Mouse (Mus musculus): ENCODE results near the gene Hspd1. TPM values are rescaled to one million over a fixed set of nuclear protein-coding genes. Genes with fewer than 3 reads are reported as not detected.

The Hspd1 gene
- polyA plus RNA-seq, 1 experiment = 28.3 TPM

GRCm38 (mm10) chr1:55109066-55109766 lies 21.2 kb upstream of the Hspd1 start:
- H3K36me3 ChIP-seq (ENCODE audit: control insufficient read depth, insufficient read depth, low read length) = no peaks in the 10 kb centered on the region
- DNase-seq = no peak
- H3K4me1 ChIP-seq (replicated peaks; ENCODE audit: control insufficient read depth, insufficient read depth, low read length) = no peaks in the 10 kb centered on the region
- H3K27me3 ChIP-seq (ENCODE audit: control insufficient read depth, insufficient read depth, low read length) = no peaks in the 10 kb centered on the region
- no peak overlapping the region for H3K27ac ChIP-seq (ENCODE audit: control insufficient read depth, insufficient read depth, low read length)
- no peak for TF ChIP-seq CTCF (IDR thresholded peaks at IDR 0.05; ENCODE audit: borderline replicate concordance, control insufficient read depth, extremely low read depth, insufficient read depth, low read length, poor library complexity)
- TF ChIP-seq POLR2A (IDR thresholded peaks at IDR 0.05; ENCODE audit: control insufficient read depth, extremely low read depth, insufficient read depth, low read length, poor library complexity) = no peak
- no peak overlapping the region for H3K4me3 ChIP-seq (ENCODE audit: control insufficient read depth, insufficient read depth, low read length)
- WGBS = 95% methylated on average over 4 of the region's 4 CpGs

GRCm38 (mm10) chr1:55108473-55108872 lies 20.4 kb upstream of the Hspd1 start:
- no peak overlapping the region for H3K4me3 ChIP-seq (ENCODE audit: control insufficient read depth, insufficient read depth, low read length)
- no peaks in the 10 kb centered on the region for H3K36me3 ChIP-seq (ENCODE audit: control insufficient read depth, insufficient read depth, low read length)
- H3K4me1 ChIP-seq (replicated peaks; ENCODE audit: control insufficient read depth, insufficient read depth, low read length) = no peaks in the 10 kb centered on the region
- TF ChIP-seq CTCF (IDR thresholded peaks at IDR 0.05; ENCODE audit: borderline replicate concordance, control insufficient read depth, extremely low read depth, insufficient read depth, low read length, poor library complexity) (no peak), POLR2A (IDR thresholded peaks at IDR 0.05; ENCODE audit: control insufficient read depth, extremely low read depth, insufficient read depth, low read length, poor library complexity) (no peak)
- no peaks in the 10 kb centered on the region for H3K27me3 ChIP-seq (ENCODE audit: control insufficient read depth, insufficient read depth, low read length)
- H3K27ac ChIP-seq (ENCODE audit: control insufficient read depth, insufficient read depth, low read length) = no peak overlapping the region
- no peak for DNase-seq
- 79% methylated on average over 2 of the region's 2 CpGs for WGBS

GRCm38 (mm10) chr1:55107644-55108043 lies 19.6 kb upstream of the Hspd1 start:
- Histone ChIP-seq H3K4me3 (ENCODE audit: control insufficient read depth, insufficient read depth, low read length) (no peak overlapping the region), H3K4me1 (replicated peaks; ENCODE audit: control insufficient read depth, insufficient read depth, low read length) (no peaks in the 10 kb centered on the region), H3K27ac (ENCODE audit: control insufficient read depth, insufficient read depth, low read length) (no peak overlapping the region), H3K27me3 (ENCODE audit: control insufficient read depth, insufficient read depth, low read length) (no peaks in the 10 kb centered on the region), H3K36me3 (ENCODE audit: control insufficient read depth, insufficient read depth, low read length) (no peaks in the 10 kb centered on the region)
- WGBS = 98% methylated on average over 1 of the region's 1 CpGs
- TF ChIP-seq POLR2A (IDR thresholded peaks at IDR 0.05; ENCODE audit: control insufficient read depth, extremely low read depth, insufficient read depth, low read length, poor library complexity) (no peak), CTCF (IDR thresholded peaks at IDR 0.05; ENCODE audit: borderline replicate concordance, control insufficient read depth, extremely low read depth, insufficient read depth, low read length, poor library complexity) (no peak)
- no peak for DNase-seq

GRCm38 (mm10) chr1:55106919-55107585 lies 19.0 kb upstream of the Hspd1 start:
- H3K36me3 ChIP-seq (ENCODE audit: control insufficient read depth, insufficient read depth, low read length) = no peaks in the 10 kb centered on the region
- DNase-seq = no peak
- TF ChIP-seq CTCF (IDR thresholded peaks at IDR 0.05; ENCODE audit: borderline replicate concordance, control insufficient read depth, extremely low read depth, insufficient read depth, low read length, poor library complexity) = no peak
- no peak for TF ChIP-seq POLR2A (IDR thresholded peaks at IDR 0.05; ENCODE audit: control insufficient read depth, extremely low read depth, insufficient read depth, low read length, poor library complexity)
- no peaks in the 10 kb centered on the region for H3K4me1 ChIP-seq (replicated peaks; ENCODE audit: control insufficient read depth, insufficient read depth, low read length)
- H3K4me3 ChIP-seq (ENCODE audit: control insufficient read depth, insufficient read depth, low read length) = no peak overlapping the region
- H3K27me3 ChIP-seq (ENCODE audit: control insufficient read depth, insufficient read depth, low read length) = no peaks in the 10 kb centered on the region
- 94% methylated on average over 9 of the region's 9 CpGs for WGBS
- no peak overlapping the region for H3K27ac ChIP-seq (ENCODE audit: control insufficient read depth, insufficient read depth, low read length)

- 95% methylated on average over 1 of the region's 1 CpGs for WGBS
- Histone ChIP-seq H3K4me1 (replicated peaks; ENCODE audit: control insufficient read depth, insufficient read depth, low read length) (no peaks in the 10 kb centered on the region), H3K36me3 (ENCODE audit: control insufficient read depth, insufficient read depth, low read length) (no peaks in the 10 kb centered on the region), H3K27ac (ENCODE audit: control insufficient read depth, insufficient read depth, low read length) (no peak overlapping the region), H3K27me3 (ENCODE audit: control insufficient read depth, insufficient read depth, low read length) (no peaks in the 10 kb centered on the region), H3K4me3 (ENCODE audit: control insufficient read depth, insufficient read depth, low read length) (no peak overlapping the region)
- TF ChIP-seq CTCF (IDR thresholded peaks at IDR 0.05; ENCODE audit: borderline replicate concordance, control insufficient read depth, extremely low read depth, insufficient read depth, low read length, poor library complexity) (no peak), POLR2A (IDR thresholded peaks at IDR 0.05; ENCODE audit: control insufficient read depth, extremely low read depth, insufficient read depth, low read length, poor library complexity) (no peak)
- DNase-seq = no peak
These were observed 4.4 kb upstream of the Hspd1 start for GRCm38 (mm10) chr1:55092469-55092868.

- Histone ChIP-seq H3K27me3 (ENCODE audit: control insufficient read depth, insufficient read depth, low read length) (no peaks in the 10 kb centered on the region), H3K36me3 (ENCODE audit: control insufficient read depth, insufficient read depth, low read length) (no peaks in the 10 kb centered on the region), H3K4me1 (replicated peaks; ENCODE audit: control insufficient read depth, insufficient read depth, low read length) (peaks cover 3% of the 10 kb centered on the region), H3K27ac (ENCODE audit: control insufficient read depth, insufficient read depth, low read length) (no peak overlapping the region), H3K4me3 (ENCODE audit: control insufficient read depth, insufficient read depth, low read length) (no peak overlapping the region)
- no peak for TF ChIP-seq POLR2A (IDR thresholded peaks at IDR 0.05; ENCODE audit: control insufficient read depth, extremely low read depth, insufficient read depth, low read length, poor library complexity)
- no peak for TF ChIP-seq CTCF (IDR thresholded peaks at IDR 0.05; ENCODE audit: borderline replicate concordance, control insufficient read depth, extremely low read depth, insufficient read depth, low read length, poor library complexity)
- WGBS = 97% methylated on average over 2 of the region's 2 CpGs
- no peak for DNase-seq
These were observed 4.0 kb upstream of the Hspd1 start for GRCm38 (mm10) chr1:55092056-55092455.
